Mouse (Mus musculus) forebrain, embryonic 15.5 days (tissue): ENCODE data around the gene Napa. TPM values are rescaled to one million over a fixed set of nuclear protein-coding genes. Genes with fewer than 3 reads are reported as not detected.

Experiments
- polyA plus RNA-seq: library from polyadenylated mRNA; unstranded; fragments of >200 nt; fragmentation: Nextera tagmentation; extraction: Ambion mirVana; gene quantifications from 2 replicates; pipeline ENCODE4 v1.2.1, GENCODE M21; 2015

Napa gene
- polyA plus RNA-seq, 1 experiment from 2014 or later = 200 TPM

Other genes with a start within 250 kb of the Napa start
- gene Crx, start 218.5 kb upstream of the Napa start, polyA plus RNA-seq = 0.88 TPM in 1 of 2 replicates, not detected in the other
- gene Crxos, start 215.8 kb upstream of the Napa start, polyA plus RNA-seq = 0.25 TPM in 1 of 2 replicates, not detected in the other
- gene Selenow, start 176.1 kb upstream of the Napa start, polyA plus RNA-seq = 1,503 and 1,574 TPM in 2 replicates
- 144 and 150 TPM in 2 replicates for gene Nop53, start 152.4 kb upstream of the Napa start, polyA plus RNA-seq
- 3.7 and 5.0 TPM in 2 replicates for gene Ehd2, start 130.9 kb upstream of the Napa start, polyA plus RNA-seq
- gene Bicra, start 50.5 kb upstream of the Napa start, polyA plus RNA-seq = 10.1 and 10.7 TPM in 2 replicates
- 0.09 TPM in 1 of 2 replicates, not detected in the other for gene Zfp541, start 36.6 kb upstream of the Napa start, polyA plus RNA-seq
- gene Kptn, start 21.4 kb downstream of the Napa start, polyA plus RNA-seq = 43.0 and 43.7 TPM in 2 replicates
- gene Slc8a2, start 31.4 kb downstream of the Napa start, polyA plus RNA-seq = 0.96 and 1.1 TPM in 2 replicates
- gene Meis3, start 76.6 kb downstream of the Napa start, polyA plus RNA-seq = 110 and 116 TPM in 2 replicates
- 15.3 and 17.4 TPM in 2 replicates for gene Dhx34, start 123.6 kb downstream of the Napa start, polyA plus RNA-seq
- gene C5ar2, start 145.7 kb downstream of the Napa start, polyA plus RNA-seq = 0.06 TPM in 1 of 2 replicates, not detected in the other
- gene C5ar1, start 161.1 kb downstream of the Napa start, polyA plus RNA-seq = 1.1 and 1.3 TPM in 2 replicates
- 27.0 and 27.5 TPM in 2 replicates for gene Inafm1, start 175.2 kb downstream of the Napa start, polyA plus RNA-seq
- gene Ccdc9, start 188.3 kb downstream of the Napa start, polyA plus RNA-seq = 31.1 and 35.5 TPM in 2 replicates
- gene Bbc3, start 209.9 kb downstream of the Napa start, polyA plus RNA-seq = 16.7 and 18.5 TPM in 2 replicates